Mouse (Mus musculus) olfactory bulb, adult 2 months (tissue): ENCODE results near the gene Cstf1. TPM values are rescaled to one million over a fixed set of nuclear protein-coding genes. Genes with fewer than 3 reads are reported as not detected.
A peak's percentile ranks its signal among the peaks of the same experiment; 100 is the strongest.

Source experiments
- H3K27ac ChIP-seq: fragments of 200-500 bp; 2 replicates; pipeline ENCODE4 v1.5.1; 2012; ENCODE audit warnings: low read depth, low read length; ENCODE audit not compliant: insufficient read depth
- H3K4me1 ChIP-seq: fragments of 200-500 bp; 2 replicates; pipeline ENCODE4 v1.6.1; 2012; ENCODE audit warnings: low read length; ENCODE audit not compliant: control insufficient read depth, insufficient read depth
- H3K4me3 ChIP-seq: fragments of 200-500 bp; 2 replicates; pipeline ENCODE4 v1.5.1; 2012; ENCODE audit warnings: mild to moderate bottlenecking, low read depth, low read length, moderate library complexity; ENCODE audit not compliant: insufficient read depth
- CTCF ChIP-seq: fragments of 200-500 bp; IDR thresholded peaks from 2 replicates; pipeline ENCODE4 v1.5.1; 2012; ENCODE audit warnings: low read depth, mild to moderate bottlenecking, low read length, moderate library complexity; ENCODE audit not compliant: insufficient read depth
- POLR2A ChIP-seq: fragments of 200-500 bp; IDR thresholded peaks from 2 replicates; pipeline ENCODE4 v1.6.1; 2012; ENCODE audit warnings: mild to moderate bottlenecking, low read depth, low read length, moderate library complexity; ENCODE audit not compliant: insufficient read depth
- WGBS: fragments of 180-500 bp; shearing (Covaris S2); methylation state at CpG from one replicate; pipeline ENCODE4 v1.1.7; 2018; 5-methylcytosine and 5-hydroxymethylcytosine counted together
- polyA plus RNA-seq: library from polyadenylated mRNA; stranded (reverse); fragments of >200 nt; gene quantifications from 2 replicates; pipeline ENCODE4 v1.2.4, GENCODE M21; 2012; ENCODE audit warnings: low replicate concordance; ENCODE audit not compliant: missing spikeins, insufficient read depth, insufficient read length

The Cstf1 gene
- polyA plus RNA-seq, 1 experiment, result not detected

DNA sequence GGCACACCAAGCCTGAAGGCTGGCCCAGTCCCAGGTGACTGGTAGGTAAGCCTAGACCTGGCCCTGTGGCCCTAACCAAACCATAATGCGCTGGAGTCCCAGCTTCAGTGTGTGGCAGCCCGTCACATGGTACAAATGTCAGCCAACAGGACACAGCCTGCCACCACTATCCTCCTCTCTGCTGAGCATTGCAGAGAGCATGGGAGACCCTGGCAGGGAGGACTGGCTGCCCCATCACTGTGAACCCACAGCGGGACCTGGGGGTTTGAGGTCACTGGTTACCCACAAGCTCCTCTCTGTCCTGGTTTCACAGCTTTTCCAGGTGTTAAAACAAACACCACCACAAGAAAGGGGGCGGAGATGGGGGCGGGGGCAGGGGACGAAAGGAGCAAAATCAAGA, 19.9 kb downstream of the Cstf1 start:
- WGBS, result 58% methylated on average over 6 of the region's 6 CpGs

GRCm38 (mm10) chr2:172392041-172392521, 21.6 kb downstream of the Cstf1 start:
- Histone ChIP-seq H3K4me3 (no peak overlapping the region), H3K4me1 (peaks cover 18% of the 10 kb centered on the region), H3K27ac (peak overlapping the region; percentile 70)
- no peak for TF ChIP-seq CTCF
- TF ChIP-seq POLR2A, result no peak
- 36% methylated on average over 10 of the region's 10 CpGs for WGBS

More for the DNA sequence above, 19.9 kb downstream of the Cstf1 start:
- Histone ChIP-seq H3K4me1 (peaks cover 18% of the 10 kb centered on the region), H3K27ac (no peak overlapping the region), H3K4me3 (no peak overlapping the region)
- TF ChIP-seq CTCF (no peak), POLR2A (no peak)

- no peak within 1 kb of the TSS for H3K27ac ChIP-seq
- no peak within 1 kb of the TSS for H3K4me3 ChIP-seq
- H3K4me1 ChIP-seq, result peaks cover 18% of the 10 kb centered on the region
- WGBS, result 42% methylated on average over 13 of the region's 13 CpGs
- no peak for TF ChIP-seq POLR2A
- TF ChIP-seq CTCF, result no peak
Measured at GRCm38 (mm10) chr2:172393391-172394051, 23.0 kb downstream of the Cstf1 start, which contains the start of gene Cass4. Gene Cass4, plus strand, starts transcription at chr2:172393794.

DNA sequence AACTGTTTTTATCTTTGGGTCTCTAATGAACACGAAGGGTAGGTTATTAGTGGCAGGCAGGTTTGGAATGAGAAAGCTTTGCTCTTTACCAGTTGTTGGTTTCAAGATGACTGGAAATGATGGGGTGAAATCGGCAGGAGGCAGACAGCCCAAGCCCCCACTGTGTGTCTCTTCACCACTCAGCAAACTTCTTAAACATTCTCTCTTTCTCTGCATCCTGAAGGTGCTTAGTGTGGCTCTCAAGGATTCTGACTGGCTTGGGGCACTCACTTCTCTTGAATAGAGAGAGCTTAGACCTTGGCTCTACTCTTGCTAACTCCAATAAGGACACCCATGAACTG, 23.5 kb downstream of the Cstf1 start:
- 72% methylated on average over 2 of the region's 2 CpGs for WGBS
- peaks cover 18% of the 10 kb centered on the region for H3K4me1 ChIP-seq
- H3K4me3 ChIP-seq, result no peak overlapping the region
- H3K27ac ChIP-seq, result no peak overlapping the region
- TF ChIP-seq POLR2A (no peak), CTCF (no peak)

DNA sequence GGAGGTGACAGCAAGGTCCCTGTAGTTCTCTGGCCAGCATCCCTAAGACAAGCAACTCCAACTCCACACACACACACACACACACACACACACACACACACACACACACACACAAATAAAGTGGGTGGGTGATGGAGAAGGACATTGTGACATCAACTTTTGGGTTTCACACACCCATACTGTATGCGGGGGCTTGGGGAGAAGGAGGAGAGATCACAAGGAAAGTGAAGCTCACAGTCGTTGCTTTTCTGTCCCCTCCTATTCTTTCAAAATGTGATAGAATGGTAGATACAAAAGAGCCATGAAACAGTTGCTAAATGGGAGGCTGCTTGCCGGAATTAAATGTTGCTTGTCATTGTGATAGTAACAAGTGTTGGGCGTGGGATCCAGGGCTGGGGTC, 24.2 kb downstream of the Cstf1 start:
- Histone ChIP-seq H3K4me1 (peaks cover 18% of the 10 kb centered on the region), H3K4me3 (no peak overlapping the region), H3K27ac (no peak overlapping the region)
- TF ChIP-seq CTCF (no peak), POLR2A (no peak)
- 58% methylated on average over 4 of the region's 4 CpGs for WGBS

GRCm38 (mm10) chr2:172395961-172396360, 25.5 kb downstream of the Cstf1 start:
- WGBS, result 63% methylated on average over 9 of the region's 9 CpGs

DNA sequence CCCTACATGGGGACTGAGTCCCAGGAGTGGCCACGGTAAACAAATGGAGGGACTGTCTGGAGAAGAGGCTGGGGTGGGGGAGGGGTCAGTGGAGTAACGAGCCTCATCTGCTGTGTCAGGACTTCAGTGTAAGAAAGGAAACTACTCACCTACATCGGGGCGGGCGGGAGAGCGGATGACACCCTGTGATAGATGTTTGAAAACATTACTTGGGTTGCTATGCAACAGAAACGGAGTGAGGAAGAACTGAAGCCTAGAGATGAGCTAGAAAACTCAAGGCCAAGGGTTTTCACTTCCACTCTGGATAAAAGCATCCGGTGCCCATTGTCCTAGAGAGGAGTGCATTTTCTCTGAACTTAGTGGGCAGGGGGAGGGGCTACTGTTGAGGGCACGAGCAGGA, 29.4 kb downstream of the Cstf1 start:
- 37% methylated on average over 9 of the region's 9 CpGs for WGBS
- H3K4me3 ChIP-seq, result no peak overlapping the region
- no peak overlapping the region for H3K27ac ChIP-seq
- TF ChIP-seq POLR2A, result no peak
- no peak for TF ChIP-seq CTCF
- H3K4me1 ChIP-seq, result peaks cover 15% of the 10 kb centered on the region

More at GRCm38 (mm10) chr2:172395961-172396360, 25.5 kb downstream of the Cstf1 start:
- Histone ChIP-seq H3K4me1 (peaks cover 24% of the 10 kb centered on the region), H3K27ac (no peak overlapping the region), H3K4me3 (no peak overlapping the region)
- TF ChIP-seq POLR2A (no peak), CTCF (no peak)

DNA sequence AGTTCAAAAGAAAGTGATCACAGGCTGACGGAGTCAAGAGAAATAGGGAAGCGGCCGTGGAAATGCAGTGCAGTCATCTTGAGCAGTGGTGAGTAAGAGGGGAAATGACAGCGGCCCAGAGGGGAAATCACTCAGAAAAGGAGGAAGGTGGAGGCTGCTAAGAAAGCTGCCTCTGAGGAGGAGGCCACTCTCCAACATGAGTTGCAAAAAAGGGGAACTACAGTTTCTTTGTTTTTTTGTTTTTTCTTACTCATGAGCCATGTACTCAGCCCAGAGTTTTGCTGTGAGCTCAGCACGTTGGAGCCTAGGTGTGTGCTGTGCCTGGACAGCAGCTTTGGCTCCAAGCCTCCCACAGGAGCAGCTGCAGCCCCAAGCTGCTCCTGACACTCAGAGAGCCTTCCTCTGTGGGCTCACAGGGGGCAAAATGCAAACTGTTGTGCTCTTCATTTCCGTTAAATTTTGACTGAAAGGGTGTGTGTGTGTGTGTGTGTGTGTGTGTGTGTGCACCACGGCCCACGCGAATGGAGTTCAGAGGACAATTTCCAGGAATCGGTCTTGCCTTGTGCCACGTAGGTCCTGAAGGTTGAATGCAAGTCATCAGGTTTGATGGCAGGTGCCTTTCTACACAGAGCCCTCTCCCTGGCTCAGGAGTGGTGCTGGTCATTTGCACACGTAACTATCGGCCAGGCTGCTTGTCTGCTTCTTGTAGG, 30.8 kb downstream of the Cstf1 start:
- Histone ChIP-seq H3K27ac (no peak overlapping the region), H3K4me1 (peaks cover 11% of the 10 kb centered on the region), H3K4me3 (no peak overlapping the region)
- 72% methylated on average over 13 of the region's 13 CpGs for WGBS
- no peak for TF ChIP-seq POLR2A
- TF ChIP-seq CTCF, result no peak

- no peak overlapping the region for H3K4me3 ChIP-seq
- TF ChIP-seq POLR2A (no peak), CTCF (no peak)
- no peak overlapping the region for H3K27ac ChIP-seq
- 55% methylated on average over 7 of the region's 7 CpGs for WGBS
- peaks cover 15% of the 10 kb centered on the region for H3K4me1 ChIP-seq
Measured at GRCm38 (mm10) chr2:172404239-172404638, 33.8 kb downstream of the Cstf1 start.

GRCm38 (mm10) chr2:172405011-172405410, 34.5 kb downstream of the Cstf1 start:
- TF ChIP-seq CTCF, result no peak
- no peak for TF ChIP-seq POLR2A
- Histone ChIP-seq H3K4me3 (no peak overlapping the region), H3K27ac (no peak overlapping the region), H3K4me1 (peaks cover 12% of the 10 kb centered on the region)
- WGBS, result 80% methylated on average over 3 of the region's 3 CpGs
